Mouse (Mus musculus): ENCODE results near the gene A830018L16Rik.

DNA sequence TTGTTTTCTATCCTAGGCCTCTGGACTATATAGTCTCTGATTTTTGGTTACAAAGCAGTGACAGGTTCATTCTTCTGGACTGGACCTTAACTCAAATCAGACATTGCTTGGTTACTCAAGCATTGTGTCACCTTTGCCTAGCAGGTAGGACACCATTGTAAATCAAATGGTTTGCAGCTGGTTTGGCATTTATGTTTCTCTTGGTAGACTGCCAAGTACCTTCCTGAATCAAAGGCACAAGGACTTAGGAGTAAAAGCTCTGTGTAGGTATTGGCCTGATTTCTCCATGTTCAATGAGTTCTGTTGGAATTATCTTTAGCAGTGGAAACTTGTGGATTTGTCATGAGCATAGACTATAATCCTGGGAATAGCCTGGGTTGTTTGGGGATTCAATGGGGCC lies 338.1 kb downstream of the A830018L16Rik start:
- TF ChIP-seq CTCF (IDR thresholded peaks at IDR 0.05; ENCODE audit: low read depth): no peak
- TF ChIP-seq EP300 (IDR thresholded peaks at IDR 0.05; ENCODE audit: low read depth): no peak

All from heart, postnatal 0 days (tissue).